Comparison of ENCODE assay signal across 8 mouse cellular contexts in genomic region chr12:35192426-35192769, GRCm38 (mm10).
A peak's percentile ranks its signal among the peaks of the same experiment; 100 is the strongest.
DNase-seq lines count a peak whose midpoint lies in the region; ATAC-seq lines count a peak whose summit lies in the region.

No protein-coding gene starts in this region.

- WGBS in heart, embryonic 16.5 days: 23% methylated on average over 2 of the region's 2 CpGs
- WGBS in embryonic facial prominence, embryonic 13.5 days: 19% methylated on average over 2 of the region's 2 CpGs
- WGBS in intestine, embryonic 14.5 days: 21% methylated on average over 2 of the region's 2 CpGs
- WGBS in neural tube, embryonic 11.5 days: 25% methylated on average over 2 of the region's 2 CpGs

- DNase-seq in heart, adult 8-10 months (ENCODE audit: low spot score): no peak
- no peak for DNase-seq in intestine, embryonic 14.5 days (ENCODE audit: low spot score)
- DNase-seq in neural tube, embryonic 11.5 days (ENCODE audit: low spot score): no peak
- DNase-seq in adrenal gland, adult 8-10 months: no peak
- DNase-seq in adipocyte (ENCODE audit: low spot score): no peak
- no peak for DNase-seq in urinary bladder, postnatal 25 days (ENCODE audit: low spot score)

- peak; percentile 37; the same call in 1 of the 2 replicates for ATAC-seq in heart, embryonic 16.5 days (replicated peaks; ENCODE audit: extremely low read depth, insufficient read depth, low FRiP score)
- ATAC-seq in embryonic facial prominence, embryonic 13.5 days (ENCODE audit: insufficient number of reproducible peaks, insufficient read depth, low FRiP score, low TSS enrichment, low read depth): no peak
- ATAC-seq in intestine, embryonic 14.5 days (replicated peaks; ENCODE audit: low FRiP score, low TSS enrichment, low read depth): peak; percentile 68; the same call in 1 of the 2 replicates
- ATAC-seq in neural tube, embryonic 11.5 days (ENCODE audit: insufficient read depth, low FRiP score, low TSS enrichment): peak; percentile 63; the same call in 1 of the 2 replicates

- peaks cover 3% of the 10 kb centered on the region for H3K4me1 ChIP-seq in heart, embryonic 16.5 days (ENCODE audit: control insufficient read depth, insufficient read depth, low read length)
- H3K4me1 ChIP-seq in embryonic facial prominence, embryonic 13.5 days: peaks cover 4% of the 10 kb centered on the region; the same call in 1 of the 2 replicates
- H3K4me1 ChIP-seq in intestine, embryonic 14.5 days (replicated peaks; ENCODE audit: control insufficient read depth, insufficient read depth, low read length): no peaks in the 10 kb centered on the region
- no peaks in the 10 kb centered on the region for H3K4me1 ChIP-seq in neural tube, embryonic 11.5 days (ENCODE audit: control insufficient read depth, insufficient read depth, low read length)

- no peaks in the 10 kb centered on the region for H3K36me3 ChIP-seq in heart, embryonic 16.5 days (ENCODE audit: control insufficient read depth, insufficient read depth)
- no peaks in the 10 kb centered on the region for H3K36me3 ChIP-seq in embryonic facial prominence, embryonic 13.5 days
- no peaks in the 10 kb centered on the region for H3K36me3 ChIP-seq in intestine, embryonic 14.5 days (ENCODE audit: control insufficient read depth, insufficient read depth, low read length)
- H3K36me3 ChIP-seq in neural tube, embryonic 11.5 days (ENCODE audit: control insufficient read depth, insufficient read depth, low read length): no peaks in the 10 kb centered on the region

- H3K9me3 ChIP-seq in heart, embryonic 16.5 days (replicated peaks; ENCODE audit: control insufficient read depth, low read length): no peaks in the 10 kb centered on the region
- H3K9me3 ChIP-seq in embryonic facial prominence, embryonic 13.5 days: no peaks in the 10 kb centered on the region
- no peaks in the 10 kb centered on the region for H3K9me3 ChIP-seq in intestine, embryonic 14.5 days (ENCODE audit: control insufficient read depth, low read length)
- H3K9me3 ChIP-seq in neural tube, embryonic 11.5 days (ENCODE audit: control insufficient read depth, low read length): no peaks in the 10 kb centered on the region

- peak overlapping the region; percentile 56 for H3K4me2 ChIP-seq in heart, embryonic 16.5 days (ENCODE audit: low read depth, low read length)
- H3K4me2 ChIP-seq in embryonic facial prominence, embryonic 13.5 days: peak overlapping the region; percentile 53
- peak overlapping the region; percentile 36 for H3K4me2 ChIP-seq in intestine, embryonic 14.5 days (ENCODE audit: low read length)
- H3K4me2 ChIP-seq in neural tube, embryonic 11.5 days (ENCODE audit: low read depth): peak overlapping the region; percentile 23

- H3K4me3 ChIP-seq in heart, embryonic 16.5 days (ENCODE audit: low read length): peak overlapping the region; percentile 26; the same call in 1 of the 2 replicates
- H3K4me3 ChIP-seq in embryonic facial prominence, embryonic 13.5 days: no peak overlapping the region
- H3K4me3 ChIP-seq in intestine, embryonic 14.5 days (ENCODE audit: low read depth, low read length): no peak overlapping the region
- H3K4me3 ChIP-seq in neural tube, embryonic 11.5 days (ENCODE audit: low read depth, low read length): no peak overlapping the region

- no peak overlapping the region for H3K9ac ChIP-seq in heart, embryonic 16.5 days (ENCODE audit: low read length)
- H3K9ac ChIP-seq in embryonic facial prominence, embryonic 13.5 days: no peak overlapping the region
- H3K9ac ChIP-seq in intestine, embryonic 14.5 days (ENCODE audit: low read length): no peak overlapping the region
- H3K9ac ChIP-seq in neural tube, embryonic 11.5 days (ENCODE audit: low read length): no peak overlapping the region

- no peak overlapping the region for H3K27ac ChIP-seq in heart, embryonic 16.5 days (ENCODE audit: low read length)
- H3K27ac ChIP-seq in embryonic facial prominence, embryonic 13.5 days: no peak overlapping the region
- H3K27ac ChIP-seq in intestine, embryonic 14.5 days (ENCODE audit: low read depth): no peak overlapping the region
- H3K27ac ChIP-seq in neural tube, embryonic 11.5 days (ENCODE audit: low read depth, low read length): no peak overlapping the region

- H3K27me3 ChIP-seq in heart, embryonic 16.5 days (ENCODE audit: control insufficient read depth, insufficient read depth, low read length): no peaks in the 10 kb centered on the region
- H3K27me3 ChIP-seq in embryonic facial prominence, embryonic 13.5 days: no peaks in the 10 kb centered on the region
- no peaks in the 10 kb centered on the region for H3K27me3 ChIP-seq in intestine, embryonic 14.5 days (replicated peaks; ENCODE audit: control insufficient read depth, insufficient read depth, low read length)
- H3K27me3 ChIP-seq in neural tube, embryonic 11.5 days (ENCODE audit: control insufficient read depth, insufficient read depth, low read length): no peaks in the 10 kb centered on the region
